Mouse (Mus musculus): Measurements from ENCODE around the gene Dop1b. TPM values are rescaled to one million over a fixed set of nuclear protein-coding genes. Genes with fewer than 3 reads are reported as not detected.

Dop1b gene
- polyA plus RNA-seq, 1 experiment from 2014 or later = 11.2 TPM

Other genes starting within 250 kb of the Dop1b start
- 20.3 and 22.6 TPM in 2 replicates for gene Setd4, start 107.8 kb upstream of the Dop1b start, polyA plus RNA-seq (2016; fragmentation: Nextera tagmentation; extraction: Ambion mirVana)
- 137 and 138 TPM in 2 replicates for gene Cbr1, start 106.1 kb upstream of the Dop1b start, polyA plus RNA-seq (2016; fragmentation: Nextera tagmentation; extraction: Ambion mirVana)
- not detected in 2 replicates for gene Gm5678, start 83.8 kb upstream of the Dop1b start, polyA plus RNA-seq (2016; fragmentation: Nextera tagmentation; extraction: Ambion mirVana)
- gene Cbr3, start 28.7 kb upstream of the Dop1b start, polyA plus RNA-seq (2016; fragmentation: Nextera tagmentation; extraction: Ambion mirVana) = 1.3 and 1.9 TPM in 2 replicates
- gene Morc3, start 120.2 kb downstream of the Dop1b start, polyA plus RNA-seq (2016; fragmentation: Nextera tagmentation; extraction: Ambion mirVana) = 37.7 and 42.0 TPM in 2 replicates
- 104 and 110 TPM in 2 replicates for gene Chaf1b, start 172.0 kb downstream of the Dop1b start, polyA plus RNA-seq (2016; fragmentation: Nextera tagmentation; extraction: Ambion mirVana)